Mouse (Mus musculus): ENCODE data around the gene Bicd2.
A peak's percentile ranks its signal among the peaks of the same experiment; 100 is the strongest.

Bicd2 gene

GRCm38 (mm10) chr13:49400139-49400538 lies 58.8 kb downstream of the Bicd2 start:
- DNase-seq (ENCODE audit: low read depth) = peak; percentile 83

- DNase-seq (ENCODE audit: low read depth) = peak; percentile 20
These were observed 61.2 kb downstream of the Bicd2 start for GRCm38 (mm10) chr13:49402628-49403027.

- no peak for DNase-seq (ENCODE audit: low read depth)
These were observed 66.4 kb downstream of the Bicd2 start for GRCm38 (mm10) chr13:49407795-49408194.

GRCm38 (mm10) chr13:49420754-49421605 lies 79.6 kb downstream of the Bicd2 start, which contains the start of gene Ippk:
Gene Ippk, plus strand, starts transcription at chr13:49421249.
- DNase-seq (ENCODE audit: low read depth) = peak; percentile 99

GRCm38 (mm10) chr13:49421606-49421917 lies 80.2 kb downstream of the Bicd2 start:
- peak; percentile 47 for DNase-seq (ENCODE audit: low read depth)

GRCm38 (mm10) chr13:49421959-49422358 lies 80.6 kb downstream of the Bicd2 start:
- DNase-seq (ENCODE audit: low read depth) = peak; percentile 45

- DNase-seq (ENCODE audit: low read depth) = no peak
These were observed 85.4 kb downstream of the Bicd2 start for GRCm38 (mm10) chr13:49426736-49427135.

GRCm38 (mm10) chr13:49428042-49428675 lies 86.8 kb downstream of the Bicd2 start:
- DNase-seq (ENCODE audit: low read depth) = no peak

GRCm38 (mm10) chr13:49430529-49430928 lies 89.1 kb downstream of the Bicd2 start:
- no peak for DNase-seq (ENCODE audit: low read depth)

GRCm38 (mm10) chr13:49433268-49434029 lies 92.1 kb downstream of the Bicd2 start:
- DNase-seq (ENCODE audit: low read depth) = peak; percentile 30

GRCm38 (mm10) chr13:49435745-49436144 lies 94.4 kb downstream of the Bicd2 start:
- no peak for DNase-seq (ENCODE audit: low read depth)

GRCm38 (mm10) chr13:49436170-49436569 lies 94.8 kb downstream of the Bicd2 start:
- no peak for DNase-seq (ENCODE audit: low read depth)
